Mouse (Mus musculus) WW6 (cell line): ENCODE measurements around the gene Ccdc28a.
A peak's percentile ranks its signal among the peaks of the same experiment; 100 is the strongest.

ENCODE experiments used
- DNase-seq: peaks from one replicate; pipeline ENCODE4 v3.0.0-alpha.2; 2013; ENCODE audit warnings: low read depth, low spot score

Ccdc28a gene

GRCm38 (mm10) chr10:18234560-18235401 is at the start of gene Ccdc28a:
Gene Ccdc28a, minus strand, starts transcription at chr10:18234998.
- peak; percentile 82 for DNase-seq

GRCm38 (mm10) chr10:18283991-18284390 is 49.2 kb upstream of the Ccdc28a start:
- DNase-seq, result no peak

DNA sequence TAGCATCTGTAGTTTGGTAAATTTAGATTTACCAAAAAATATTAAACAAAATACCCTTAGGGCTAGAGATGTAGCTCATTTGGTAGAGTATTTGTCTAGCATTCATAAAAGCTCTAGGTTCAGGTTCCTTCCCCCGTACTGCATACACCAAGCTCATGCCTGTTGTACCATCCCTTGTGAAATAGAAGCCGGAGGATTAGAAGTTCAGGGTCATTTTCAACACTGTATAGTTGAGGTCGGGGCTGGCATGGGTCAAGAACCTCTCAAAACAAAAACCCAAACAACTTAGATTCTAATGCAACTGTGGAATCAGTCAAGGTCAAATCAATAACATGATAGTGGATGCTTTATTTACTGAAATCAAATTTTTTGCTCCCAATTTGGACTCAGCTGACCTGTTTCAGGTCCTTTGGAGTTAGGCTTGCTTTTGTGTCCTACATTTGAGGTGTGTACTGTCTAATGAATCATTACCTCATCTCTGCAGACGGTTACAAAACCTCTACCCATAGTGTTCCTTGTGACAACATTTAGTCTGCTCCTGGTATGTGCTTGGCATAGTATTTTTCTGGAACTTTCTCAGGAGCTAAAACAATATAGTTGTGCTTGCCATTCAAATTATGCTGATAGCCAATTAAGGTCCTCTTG is 41.4 kb upstream of the Ccdc28a start:
- DNase-seq, result no peak

GRCm38 (mm10) chr10:18251345-18251744 is 16.5 kb upstream of the Ccdc28a start:
- no peak for DNase-seq

GRCm38 (mm10) chr10:18243614-18244013 is 8.8 kb upstream of the Ccdc28a start:
- no peak for DNase-seq

GRCm38 (mm10) chr10:18237191-18237590 is 2.4 kb upstream of the Ccdc28a start:
- no peak for DNase-seq

DNA sequence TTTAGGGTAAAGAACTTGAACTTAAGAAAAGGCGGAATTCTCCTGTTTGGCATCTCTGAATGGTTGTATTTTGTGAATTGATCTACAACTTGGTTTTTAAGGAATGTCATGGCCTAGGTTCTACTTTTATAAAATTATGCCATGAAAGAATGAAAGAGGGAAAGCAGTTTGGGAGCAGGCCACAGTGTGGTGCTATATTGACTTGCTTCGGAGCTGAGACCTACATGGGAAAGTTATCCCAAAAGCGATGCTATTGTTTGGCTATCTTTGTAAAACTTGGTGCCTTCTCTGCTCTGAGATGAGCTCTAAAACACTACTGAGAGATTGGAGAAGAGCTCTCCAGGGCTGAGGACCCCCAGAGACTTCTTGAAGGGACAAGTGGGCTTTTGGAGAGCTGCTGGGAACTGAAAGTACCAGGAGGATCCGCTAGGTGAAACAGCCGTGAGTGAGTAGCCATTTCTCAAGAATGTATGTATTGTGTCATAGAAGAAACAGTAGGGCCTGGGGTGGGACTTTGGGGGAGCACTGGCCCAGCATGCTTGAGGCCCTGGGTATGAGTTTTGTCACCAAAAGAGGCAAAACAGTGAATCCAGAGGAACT is 1.6 kb upstream of the Ccdc28a start:
- DNase-seq, result no peak

DNA sequence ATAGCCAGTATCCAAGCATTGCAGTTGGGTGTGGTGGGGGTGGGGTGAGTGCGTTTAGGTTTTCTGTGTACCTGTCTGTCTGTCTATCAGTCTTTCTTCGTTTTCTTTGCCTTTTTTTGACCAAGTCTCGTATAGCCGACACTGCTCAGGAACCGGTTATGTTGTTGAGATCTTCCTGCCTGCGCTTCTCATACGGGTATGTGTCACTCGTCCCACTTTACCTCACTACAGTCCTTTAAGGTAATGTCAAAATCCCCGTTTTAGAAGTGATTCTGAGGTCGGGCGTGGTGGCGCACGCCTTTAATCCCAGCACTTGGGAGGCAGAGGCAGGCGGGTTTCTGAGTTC is 577 bp upstream of the Ccdc28a start:
- no peak for DNase-seq

DNA sequence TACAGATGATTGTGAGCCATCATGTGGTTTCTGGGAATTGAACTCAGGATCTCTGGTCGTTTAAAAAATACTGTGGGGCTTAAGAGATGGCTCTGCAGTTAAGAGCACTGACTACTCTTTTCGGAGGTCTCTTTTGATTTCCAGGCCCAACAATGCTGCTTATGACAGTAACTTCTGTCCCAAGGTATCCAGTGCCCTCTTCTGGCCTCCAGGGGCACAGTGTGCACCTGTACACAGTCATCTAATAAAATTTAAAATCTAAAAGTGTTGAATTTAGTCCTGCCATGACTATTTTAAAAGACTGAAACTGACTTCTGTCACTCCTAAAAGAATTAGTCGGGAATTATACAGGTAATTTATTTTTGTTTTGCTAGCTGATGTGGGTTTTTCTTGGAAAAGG is 907 bp downstream of the Ccdc28a start:
- DNase-seq, result no peak

GRCm38 (mm10) chr10:18224386-18224785 is 10.4 kb downstream of the Ccdc28a start:
- no peak for DNase-seq

GRCm38 (mm10) chr10:18219351-18219750 is 15.4 kb downstream of the Ccdc28a start:
- DNase-seq, result no peak

GRCm38 (mm10) chr10:18214124-18214523 is 20.7 kb downstream of the Ccdc28a start:
- DNase-seq, result no peak

- DNase-seq, result no peak
These were observed 21.4 kb downstream of the Ccdc28a start for GRCm38 (mm10) chr10:18213373-18213772.

GRCm38 (mm10) chr10:18210726-18211125 is 24.1 kb downstream of the Ccdc28a start, which contains the start of gene Ect2l:
Gene Ect2l, minus strand, starts transcription at chr10:18210890.
- no peak for DNase-seq

- DNase-seq, result no peak
These were observed 24.7 kb downstream of the Ccdc28a start for GRCm38 (mm10) chr10:18210119-18210518.

GRCm38 (mm10) chr10:18204067-18204466 is 30.7 kb downstream of the Ccdc28a start:
- no peak for DNase-seq

DNA sequence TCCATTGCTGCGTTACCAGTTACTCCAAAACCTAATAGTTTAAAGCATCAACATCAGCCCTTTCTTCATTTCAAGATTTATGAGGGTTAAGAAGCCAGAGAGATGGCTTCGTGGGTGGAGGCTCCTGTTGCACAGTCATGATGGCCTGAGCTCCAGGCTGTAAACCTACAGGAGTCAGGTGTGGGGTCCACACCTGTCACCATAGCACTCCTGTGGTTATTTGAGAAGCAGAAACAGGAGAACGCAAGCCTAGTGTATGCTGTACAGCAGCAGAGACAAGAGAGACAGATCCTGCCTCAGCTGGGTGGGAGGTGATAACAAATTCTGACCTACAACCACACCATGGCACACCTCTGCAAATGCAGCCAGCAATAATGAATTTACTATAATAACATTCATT is 32.4 kb downstream of the Ccdc28a start:
- no peak for DNase-seq

GRCm38 (mm10) chr10:18200656-18201055 is 34.1 kb downstream of the Ccdc28a start:
- no peak for DNase-seq

- no peak for DNase-seq
These were observed 34.9 kb downstream of the Ccdc28a start for GRCm38 (mm10) chr10:18199919-18200318.

DNA sequence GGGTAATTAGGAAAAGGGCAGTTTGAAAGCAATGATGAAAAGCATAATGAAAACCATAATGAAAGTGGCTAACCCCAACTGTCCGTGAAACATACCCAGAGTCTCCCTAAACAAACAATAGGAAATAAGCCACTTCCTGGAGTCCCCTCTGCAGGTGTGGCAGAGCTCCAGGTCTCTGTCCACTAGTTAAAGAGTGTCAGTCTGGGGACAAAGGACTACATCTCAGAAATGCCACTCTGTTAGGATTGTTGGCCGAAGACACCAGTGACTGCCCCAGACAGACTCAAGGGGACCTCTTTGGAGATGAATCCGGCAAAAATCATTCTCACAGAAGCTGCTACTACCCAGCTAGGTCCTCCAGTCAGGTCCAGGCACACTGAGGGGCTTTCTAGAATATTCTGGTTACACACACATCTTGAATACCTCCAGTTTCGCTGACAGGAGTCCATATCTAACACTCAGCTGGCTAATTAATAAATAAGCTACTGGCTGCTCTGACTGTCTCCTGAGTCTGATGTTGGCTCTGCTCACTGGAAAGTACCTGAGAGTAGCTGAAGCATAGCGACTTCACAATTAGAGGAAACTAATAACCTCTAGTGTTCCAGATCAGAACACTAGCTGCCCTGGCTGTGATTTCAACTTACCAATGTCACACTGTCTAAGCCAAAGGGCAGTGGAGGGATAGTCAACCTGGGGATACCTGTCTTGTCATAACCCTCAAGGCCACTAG is 36.3 kb downstream of the Ccdc28a start:
- DNase-seq, result no peak

DNA sequence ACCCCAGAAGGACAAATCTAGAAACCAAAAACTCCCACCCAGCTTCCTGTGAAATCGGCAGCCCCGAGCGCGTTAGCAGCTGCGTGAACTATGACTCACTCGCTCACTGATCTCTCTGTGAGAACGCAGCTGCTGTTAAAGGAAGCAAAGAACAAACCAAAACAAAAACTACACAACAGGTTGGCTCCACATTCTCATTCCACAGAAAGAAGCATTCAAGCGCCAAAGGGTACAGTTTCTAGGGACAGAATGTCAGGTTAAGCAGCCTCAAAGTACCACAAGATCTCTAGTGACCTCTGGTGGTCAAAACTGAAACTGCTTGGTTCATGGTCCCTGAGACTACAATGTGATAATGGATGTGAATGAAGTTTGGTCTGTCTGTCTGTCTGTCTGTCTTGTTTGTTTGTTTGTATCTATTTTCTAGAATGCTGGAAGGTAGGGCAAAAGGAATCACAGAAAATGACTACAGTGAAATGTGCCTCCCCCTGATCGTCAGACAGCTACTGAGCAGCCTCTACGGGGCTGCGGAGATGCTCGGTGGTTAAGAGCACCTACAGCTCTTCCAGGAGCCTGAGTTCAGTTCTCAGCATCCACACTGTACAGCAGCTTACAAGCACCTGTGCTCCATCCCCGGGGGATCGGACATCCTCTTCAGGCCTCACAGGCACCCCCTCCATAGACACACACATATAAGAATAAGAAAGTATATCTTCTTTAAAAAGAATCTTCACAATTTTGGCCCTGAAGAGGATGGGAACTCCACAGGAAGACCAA is 37.4 kb downstream of the Ccdc28a start:
- no peak for DNase-seq
